Mouse (Mus musculus) gastrocnemius, postnatal 25 days (tissue): Measurements from ENCODE around the gene Tmem107. TPM values are rescaled to one million over a fixed set of nuclear protein-coding genes. Genes with fewer than 3 reads are reported as not detected.
"Not testable (repeated sequence)": the region's sequence is repeated elsewhere in the genome, so short reads cannot be mapped to it uniquely, and the experiment has no call there.

ENCODE experiments used
- DNase-seq: peaks from one replicate; pipeline ENCODE4 v3.0.0; 2022
- total RNA-seq, 2 experiments: library from RNA; stranded (reverse); gene quantifications; 1 replicate in 1 of 2; 2 replicates in 1 of 2; pipeline ENCODE4 v1.2.3; 2021

The Tmem107 gene
- total RNA-seq, 2 experiments from 2014 or later = 3.9 to 4.1 TPM

DNA sequence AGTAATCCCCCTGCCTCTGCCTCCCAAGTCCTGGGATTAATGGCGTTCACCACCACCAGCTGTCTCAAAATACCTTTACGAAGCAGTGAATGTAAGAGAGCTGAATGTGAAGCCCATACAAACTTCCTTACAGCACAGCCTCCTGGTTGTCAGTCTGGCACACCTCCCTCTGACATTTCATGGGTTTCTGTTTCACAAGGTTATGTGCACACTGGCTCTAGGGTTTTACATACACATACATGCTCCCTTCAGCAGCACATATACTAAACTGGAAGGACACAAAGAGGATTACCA, 4.1 kb downstream of the Tmem107 start:
- no peak for DNase-seq

DNA sequence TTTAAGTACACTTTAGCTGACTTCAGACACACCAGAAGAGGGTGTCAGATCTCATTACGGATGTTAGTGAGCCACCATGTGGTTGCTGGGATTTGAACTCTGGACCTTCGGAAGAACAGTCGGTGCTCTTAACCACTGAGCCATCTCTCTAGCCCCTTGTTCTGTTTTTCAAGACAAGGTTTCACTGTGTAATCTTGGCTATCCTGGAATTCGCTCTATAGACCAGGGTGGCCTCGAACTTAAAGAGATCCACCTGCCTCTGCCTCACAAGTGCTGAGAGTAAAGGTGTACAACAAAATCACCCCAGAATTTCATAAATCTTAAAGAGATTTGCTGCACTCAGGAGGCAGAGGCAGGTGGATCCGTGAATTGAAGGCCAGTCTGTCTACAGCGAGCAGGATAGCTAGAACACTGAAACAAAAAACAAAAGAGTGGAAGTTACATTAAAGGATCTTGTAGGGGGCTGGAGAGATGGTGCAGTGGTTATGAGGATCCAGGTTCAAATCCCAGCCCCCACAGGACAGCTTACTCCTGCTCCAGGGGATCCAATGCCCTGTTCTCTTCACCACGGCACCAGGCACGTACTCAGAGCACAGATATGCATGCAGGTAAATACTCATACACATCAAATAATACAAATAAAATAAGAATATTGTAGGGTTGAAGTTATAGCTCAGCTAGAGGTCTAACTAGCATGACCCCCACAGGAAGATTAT, 5.3 kb downstream of the Tmem107 start:
- DNase-seq = no peak

DNA sequence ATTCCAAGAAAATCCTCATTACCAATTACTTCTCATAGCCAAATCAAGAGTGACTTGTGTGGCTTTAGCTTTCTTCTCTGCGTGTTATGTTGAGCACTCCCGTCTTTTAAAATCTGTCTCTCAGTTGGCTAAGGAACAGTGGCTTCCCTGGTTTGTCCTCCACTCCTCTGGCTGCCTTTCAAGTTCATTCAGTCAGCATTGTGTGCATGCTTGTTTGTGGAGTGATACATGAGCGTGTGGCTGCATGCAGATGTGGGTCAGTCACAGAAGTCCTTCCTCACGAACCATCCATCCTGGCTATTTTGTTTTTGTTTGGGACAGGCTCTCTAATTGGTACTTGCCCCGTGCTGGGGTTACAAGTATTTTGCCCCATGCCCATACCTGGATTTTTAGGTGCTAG, 6.0 kb downstream of the Tmem107 start:
- no peak for DNase-seq

DNA sequence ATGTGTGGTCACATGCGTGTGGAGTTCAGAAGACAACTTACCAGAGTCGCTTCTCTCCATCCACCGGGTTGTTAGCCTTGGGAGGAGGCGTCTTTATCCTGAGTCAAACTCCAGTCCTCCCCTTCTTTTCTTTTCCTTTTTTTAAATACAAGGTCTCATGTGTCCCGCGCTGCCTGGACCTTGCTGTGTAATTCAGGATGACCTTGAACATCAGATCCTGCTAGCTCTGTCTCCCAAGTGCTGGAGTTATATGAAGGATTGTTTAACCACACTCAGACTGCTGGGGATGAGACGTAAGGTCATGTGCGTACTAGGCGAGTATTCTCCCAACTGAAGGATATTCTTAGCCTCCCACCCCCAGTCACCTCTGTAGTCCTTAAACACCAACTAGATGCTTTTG, 6.7 kb downstream of the Tmem107 start:
- no peak for DNase-seq

DNA sequence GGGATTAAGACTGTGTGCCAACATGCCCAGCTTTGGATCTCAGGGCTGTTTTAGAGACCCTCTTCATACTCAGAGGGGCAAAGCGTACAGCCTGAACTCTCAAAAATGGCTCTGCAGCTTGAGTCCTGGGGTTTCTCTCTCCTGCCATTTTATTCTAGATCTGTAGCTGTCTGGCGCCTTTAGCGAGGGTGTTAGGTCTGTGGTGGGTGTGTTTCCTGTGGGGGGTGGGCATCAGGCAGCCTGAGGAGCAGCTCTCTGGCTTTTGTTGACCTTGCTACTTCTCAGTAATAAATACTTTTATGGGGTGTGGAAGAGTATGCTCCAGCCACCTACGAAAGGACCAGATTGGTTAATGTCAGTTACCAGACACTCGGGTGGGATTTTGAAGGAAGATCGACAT, 7.4 kb downstream of the Tmem107 start:
- DNase-seq = no peak

DNA sequence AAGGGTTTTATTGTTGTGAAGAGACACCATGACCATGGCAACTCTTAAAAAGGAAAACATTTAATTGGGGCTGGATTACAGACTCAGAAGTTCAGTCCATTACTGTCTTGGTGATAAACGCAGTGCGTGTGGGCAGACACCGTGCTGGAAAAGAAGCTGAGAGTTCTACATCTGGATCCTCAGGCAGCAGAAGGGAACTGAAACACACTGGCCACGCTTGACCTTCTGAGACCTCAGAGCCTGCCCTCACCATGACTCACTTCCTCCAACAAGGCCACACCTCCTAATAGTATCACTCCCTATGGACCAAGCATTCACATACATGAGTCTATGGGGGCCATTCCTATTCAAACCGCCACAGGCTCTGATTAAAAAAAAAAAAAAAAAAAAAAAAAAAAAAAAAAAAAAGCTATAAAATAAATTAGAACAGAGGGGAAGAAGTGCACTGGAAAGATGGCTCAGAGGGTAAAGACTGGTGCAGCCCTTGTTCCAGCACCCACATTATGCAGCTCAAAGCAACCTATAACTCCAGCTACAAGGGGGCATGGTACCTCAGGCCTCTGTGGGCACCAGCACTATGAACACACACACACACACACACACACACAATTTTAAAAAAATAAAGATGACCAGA, 8.3 kb downstream of the Tmem107 start:
- DNase-seq = no peak

DNA sequence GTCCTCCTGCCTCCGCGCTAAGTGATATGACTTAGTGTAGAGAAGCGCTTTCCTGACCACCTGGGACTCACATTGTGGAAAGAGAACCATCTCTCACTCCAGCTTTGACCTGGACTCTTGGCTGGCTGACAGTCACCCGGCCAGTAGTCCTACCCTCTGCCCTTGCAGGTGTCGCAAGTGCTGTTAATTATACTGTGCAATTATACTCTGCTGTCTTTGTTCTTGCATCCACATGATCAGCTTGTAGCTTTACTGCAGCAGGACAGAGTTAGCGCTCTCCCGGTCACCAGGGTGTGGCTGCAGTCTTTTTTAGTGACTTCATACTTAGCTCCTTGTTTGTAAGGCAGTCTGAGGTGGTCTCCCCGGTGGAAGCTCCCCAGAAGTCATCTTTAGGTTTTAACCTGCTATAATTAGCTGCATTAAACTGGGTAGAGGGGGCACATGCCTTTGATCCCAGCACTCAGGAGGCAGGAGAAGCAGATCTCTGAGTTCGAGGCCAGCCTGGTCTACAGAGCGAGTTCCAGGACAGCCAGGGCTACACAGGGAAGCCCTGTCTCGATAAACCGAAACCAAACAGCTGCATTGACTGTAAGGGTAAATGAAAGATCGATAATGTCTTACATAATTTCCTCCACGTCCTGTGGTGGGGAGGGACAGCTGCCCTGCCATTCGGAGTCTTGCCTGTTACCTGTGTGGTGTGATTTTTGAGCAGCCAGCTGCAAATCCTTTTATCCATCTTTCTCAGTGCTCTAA, 9.7 kb downstream of the Tmem107 start:
- DNase-seq = no peak

DNA sequence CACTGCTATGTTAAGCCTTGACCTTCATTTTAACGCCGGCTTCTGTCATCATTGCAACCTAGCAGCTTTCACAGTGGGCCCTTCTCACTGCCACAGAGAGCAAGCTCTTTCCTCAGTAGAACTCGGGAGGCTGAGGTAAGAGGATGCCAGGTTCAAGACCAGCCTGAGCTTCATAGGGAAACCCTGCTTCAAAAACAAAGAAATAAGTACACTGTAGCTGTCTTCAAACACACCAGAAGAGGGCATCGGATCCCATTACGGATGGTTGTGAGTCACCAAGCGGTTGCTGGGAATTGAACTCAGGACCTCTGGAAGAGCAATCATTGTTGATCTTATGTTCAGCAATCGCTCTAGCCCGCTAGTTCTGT, 10.2 kb downstream of the Tmem107 start:
- DNase-seq = no peak

DNA sequence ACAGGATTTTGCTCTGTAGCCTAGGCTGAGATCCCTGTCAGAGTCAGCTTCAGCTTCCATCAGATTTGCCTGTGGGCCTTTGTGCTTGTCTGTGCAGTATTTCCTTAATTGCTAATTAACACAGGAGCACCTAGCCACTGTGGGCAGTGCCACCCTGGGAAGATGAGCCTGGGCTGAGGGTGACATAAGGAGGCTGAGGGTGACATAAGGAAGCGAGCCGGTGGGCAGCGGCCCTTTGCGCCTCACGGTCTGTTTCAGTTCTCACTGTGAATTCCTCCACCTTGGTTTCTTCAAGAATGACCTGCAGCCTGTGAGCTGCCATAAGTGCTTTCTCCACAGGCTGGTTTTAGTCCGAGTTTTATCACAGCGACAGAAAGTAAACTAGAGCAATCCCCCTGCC, 11.0 kb downstream of the Tmem107 start:
- no peak for DNase-seq

DNA sequence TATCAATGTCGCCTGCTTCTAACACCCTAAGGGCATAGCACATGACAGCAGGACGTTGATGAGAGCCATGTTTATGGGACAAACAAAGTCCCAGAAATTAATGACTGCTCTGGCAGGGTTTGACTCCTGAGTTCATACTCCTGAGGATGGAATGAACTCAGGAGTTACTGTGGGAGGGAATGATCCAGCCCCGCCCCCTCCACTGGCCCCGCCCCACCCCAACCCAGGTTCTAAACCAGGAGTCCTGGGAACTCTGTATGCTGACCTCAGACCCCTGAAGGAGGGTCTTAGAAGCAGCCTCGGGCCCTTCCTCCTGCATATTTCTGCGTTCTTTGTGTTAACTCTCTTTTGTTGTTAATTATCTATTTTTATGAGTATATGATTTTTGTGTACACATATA, 15.0 kb downstream of the Tmem107 start:
- DNase-seq = no peak

DNA sequence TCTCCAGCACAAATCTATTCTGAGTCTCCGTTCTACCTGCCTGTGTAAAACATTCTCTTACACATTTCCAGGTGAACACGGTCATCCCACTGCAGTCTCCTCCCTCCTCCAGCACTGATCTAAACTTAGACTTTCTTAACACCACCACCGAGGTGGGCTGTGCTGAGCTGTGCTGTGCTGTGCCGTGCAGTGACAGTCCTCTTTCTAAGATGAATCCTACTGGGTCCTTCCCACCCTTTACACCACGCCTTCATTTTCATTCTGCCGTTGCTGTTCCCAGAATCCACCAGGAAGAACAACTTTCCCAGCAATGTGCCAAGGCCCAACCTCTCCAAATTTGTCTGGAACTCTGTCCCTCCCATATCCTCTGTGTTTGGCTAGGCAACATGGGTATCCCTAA, 15.8 kb downstream of the Tmem107 start:
- no peak for DNase-seq

DNA sequence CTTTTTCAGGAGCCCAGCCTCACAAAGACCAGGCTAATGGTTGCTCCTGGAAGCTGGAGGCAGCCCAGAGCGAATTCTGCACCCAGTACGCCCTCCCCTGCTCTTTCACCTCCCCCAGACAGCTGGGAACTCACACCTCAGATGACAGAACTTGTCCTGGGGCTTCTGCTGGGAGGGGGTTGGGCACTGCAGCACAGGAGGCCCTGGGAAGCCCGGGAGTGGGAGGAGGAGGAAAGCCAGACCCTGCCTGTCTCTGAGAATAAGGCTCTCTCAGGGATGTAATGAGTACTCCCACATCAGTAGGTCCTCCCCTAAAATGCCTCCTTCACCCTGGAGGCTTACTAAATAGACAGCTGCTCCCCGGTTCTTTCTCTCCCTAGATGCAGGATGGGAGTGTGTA, 16.5 kb downstream of the Tmem107 start:
- DNase-seq = no peak

DNA sequence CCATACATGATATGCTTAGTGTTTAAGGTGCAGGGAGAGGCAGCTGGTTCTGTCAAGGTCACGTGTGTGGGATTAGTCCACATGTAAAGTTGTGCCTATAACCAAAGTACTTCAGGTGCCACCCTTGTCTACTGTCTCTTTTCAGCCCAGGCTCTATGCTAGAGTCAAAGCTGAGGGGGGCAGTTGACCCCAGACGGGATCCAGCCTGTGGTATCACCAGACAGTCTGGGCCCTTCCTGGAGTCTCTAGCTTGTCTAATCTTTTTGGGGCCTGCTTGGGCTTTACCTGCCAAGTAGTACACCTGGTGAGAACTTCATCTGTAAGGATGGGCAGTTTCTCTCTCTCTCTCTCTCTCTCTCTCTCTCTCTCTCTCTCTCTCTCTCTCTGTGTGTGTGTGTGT, 17.0 kb downstream of the Tmem107 start:
- DNase-seq = no peak

DNA sequence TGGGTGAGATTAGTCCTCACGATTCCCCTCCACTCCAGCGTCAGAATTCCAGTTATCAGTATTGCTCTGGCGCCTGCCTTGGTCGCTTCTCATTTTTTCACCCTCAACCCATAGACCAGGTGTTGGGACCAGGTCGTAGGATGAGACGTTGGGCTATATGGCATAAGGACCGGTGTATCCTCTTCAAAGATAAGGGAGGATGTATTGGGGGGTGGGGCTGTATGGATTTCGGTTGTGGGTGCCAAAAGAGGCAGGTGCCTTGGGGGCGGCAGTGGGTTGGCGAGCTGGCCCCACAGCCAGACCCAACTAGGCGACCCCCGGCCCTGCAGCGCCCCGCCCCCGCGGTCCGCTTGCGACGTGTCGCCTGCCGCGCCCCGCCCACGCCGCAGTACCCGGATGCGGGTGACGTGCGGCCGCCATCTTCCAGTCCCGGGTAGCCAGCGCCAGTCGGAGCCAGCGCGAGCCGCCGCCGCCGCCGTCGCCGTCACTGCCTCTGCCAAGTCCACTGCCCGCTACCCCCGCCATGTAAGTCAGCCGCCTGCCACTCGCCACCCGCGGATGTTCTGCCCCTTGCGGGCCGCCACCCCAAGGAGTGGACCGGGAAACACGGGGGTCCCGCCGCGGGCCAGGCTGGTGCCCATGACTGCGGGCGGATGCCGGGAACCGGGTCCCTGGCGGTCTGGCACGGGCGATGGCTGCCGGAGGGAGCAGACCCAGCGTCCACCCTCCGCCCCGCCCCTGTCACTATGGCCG, 17.7 kb downstream of the Tmem107 start, which contains the start of gene Vamp2:
Gene Vamp2, plus strand, starts transcription at position 388 of the 753 bp plus-strand sequence.
- DNase-seq = peak; percentile 89

DNA sequence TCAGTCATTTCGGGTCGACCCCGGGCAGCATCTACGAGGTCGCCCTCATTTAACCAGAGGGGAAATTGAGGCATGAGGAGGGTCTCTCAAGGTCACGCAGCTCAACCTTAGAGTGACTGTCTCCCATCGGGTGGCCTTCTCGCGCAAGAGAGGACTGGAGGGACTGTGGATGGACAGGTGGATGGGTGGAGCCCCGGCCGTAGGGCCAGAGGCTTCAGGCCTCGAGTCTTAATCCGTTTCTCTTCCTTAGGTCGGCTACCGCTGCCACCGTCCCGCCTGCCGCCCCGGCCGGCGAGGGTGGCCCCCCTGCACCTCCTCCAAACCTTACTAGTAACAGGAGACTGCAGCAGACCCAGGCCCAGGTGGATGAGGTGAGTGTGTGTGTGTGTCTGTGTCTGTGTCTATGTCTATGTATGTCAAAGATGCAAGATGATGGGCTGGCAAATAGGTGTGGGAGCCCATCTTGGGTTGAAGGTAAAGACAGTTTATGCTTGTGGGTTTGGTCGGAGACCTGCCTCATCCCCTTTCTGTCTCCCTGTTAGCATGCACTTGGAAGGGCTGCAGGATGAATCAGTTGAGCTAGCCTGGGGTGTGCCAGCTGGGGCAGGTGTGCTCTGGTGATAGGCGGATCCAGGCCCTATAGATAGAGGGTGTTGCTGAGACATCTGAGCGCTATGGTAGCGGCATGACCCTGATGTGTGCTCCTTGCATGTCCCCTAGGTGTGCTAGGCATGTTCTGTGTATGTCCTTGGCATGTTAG, 18.4 kb downstream of the Tmem107 start:
- no peak for DNase-seq

DNA sequence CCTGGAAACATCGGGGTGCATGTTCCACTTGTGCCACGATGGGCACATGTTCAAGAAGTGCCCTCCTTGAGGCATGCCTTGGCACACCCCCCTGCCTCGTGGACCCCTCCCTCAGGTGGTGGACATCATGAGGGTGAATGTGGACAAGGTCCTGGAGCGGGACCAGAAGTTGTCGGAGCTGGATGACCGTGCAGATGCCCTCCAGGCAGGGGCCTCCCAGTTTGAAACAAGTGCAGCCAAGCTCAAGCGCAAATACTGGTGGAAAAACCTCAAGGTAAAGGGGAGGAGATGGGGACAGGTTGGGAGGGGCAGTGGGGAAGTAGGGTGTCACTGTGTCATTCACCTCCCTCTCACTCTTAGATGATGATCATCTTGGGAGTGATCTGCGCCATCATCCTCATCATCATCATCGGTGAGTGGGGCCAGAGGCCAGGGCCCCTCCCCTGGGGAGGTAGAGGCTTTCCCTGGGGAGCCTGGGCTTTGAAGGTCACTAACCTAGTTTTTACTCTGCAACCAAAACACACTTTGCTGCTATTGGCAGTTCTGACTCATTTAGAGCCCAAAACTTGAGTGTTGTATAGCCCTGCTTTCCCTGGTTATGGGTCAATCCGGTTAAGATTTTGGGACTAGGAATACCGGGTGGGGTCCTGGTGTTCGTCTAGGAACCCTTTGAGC, 19.1 kb downstream of the Tmem107 start:
- no peak for DNase-seq

DNA sequence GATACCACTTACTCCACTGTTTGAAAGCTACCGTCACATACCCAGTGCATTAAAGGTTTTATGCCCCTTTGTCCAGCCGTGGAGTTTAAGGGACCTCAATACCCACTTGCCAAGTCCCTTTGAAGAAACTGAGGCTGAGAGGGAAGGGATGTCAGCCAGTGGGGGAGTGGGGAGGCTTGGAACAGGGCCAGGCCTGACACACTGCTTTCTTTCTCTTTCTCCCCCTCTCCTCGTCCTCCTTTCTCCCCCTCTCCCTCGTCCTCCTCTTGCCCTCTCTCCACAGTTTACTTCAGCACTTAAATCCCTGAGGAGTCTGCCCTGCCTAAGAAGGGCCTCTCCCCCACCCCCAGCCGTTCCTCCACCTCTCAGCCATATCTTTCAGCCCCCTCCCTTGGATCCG, 19.8 kb downstream of the Tmem107 start:
- no peak for DNase-seq

DNA sequence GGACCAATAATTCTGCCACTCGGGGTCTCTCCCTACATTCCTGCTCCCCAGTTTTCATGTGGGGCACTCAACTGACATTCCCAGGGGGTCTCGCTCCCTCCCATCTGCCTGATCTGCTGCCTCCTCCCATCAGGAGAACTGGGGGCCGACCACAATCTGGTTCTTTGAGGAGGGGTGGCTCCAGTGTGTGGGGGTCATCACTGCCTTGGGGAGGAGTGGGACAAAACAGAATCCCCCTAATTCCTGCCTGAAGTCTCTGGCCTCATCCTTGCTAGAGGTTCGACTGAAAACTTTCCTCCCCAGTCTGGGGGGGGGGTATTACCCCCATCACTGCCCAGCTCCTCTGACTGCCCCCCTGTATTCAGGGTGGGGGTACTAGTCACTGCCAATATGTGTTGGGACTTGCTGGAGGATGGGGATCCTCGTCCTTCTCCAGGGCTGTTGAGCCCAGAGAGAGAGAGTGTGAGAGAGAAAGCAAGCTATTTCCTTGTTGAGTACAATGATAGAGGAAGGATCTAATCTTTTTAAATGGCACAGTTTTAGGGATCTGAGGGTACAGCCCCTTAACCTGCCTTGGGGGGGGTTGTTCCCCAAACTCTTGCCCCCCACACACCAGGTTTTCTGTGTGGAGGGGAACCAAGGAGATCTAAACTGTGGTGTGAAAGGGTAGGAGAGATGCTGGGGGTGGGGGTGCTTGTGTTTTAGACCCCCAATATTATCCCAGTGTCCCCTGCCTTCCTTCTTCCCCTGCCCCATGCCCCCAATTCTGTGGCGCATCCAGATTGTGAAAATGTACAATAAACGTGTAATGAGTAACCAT, 21.2 kb downstream of the Tmem107 start:
- no peak for DNase-seq

DNA sequence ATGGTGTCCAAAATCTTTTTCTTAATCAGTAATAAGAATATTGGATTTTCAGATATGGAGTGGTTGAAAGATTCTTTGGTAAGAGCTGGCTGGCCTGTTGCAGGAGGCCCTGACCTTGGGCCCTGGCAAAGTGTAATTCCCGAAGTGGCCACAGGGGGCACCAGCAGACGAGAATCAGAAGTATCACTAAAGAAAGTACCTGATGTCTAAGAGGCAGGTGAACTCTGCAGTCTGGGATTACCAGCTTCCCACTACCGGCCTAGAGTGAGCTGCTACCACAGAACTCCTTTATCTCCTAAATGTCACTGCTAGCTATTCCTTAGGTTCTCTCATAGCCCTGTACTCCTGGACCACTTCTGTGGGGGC, 21.8 kb downstream of the Tmem107 start:
- DNase-seq = peak; percentile 71

DNA sequence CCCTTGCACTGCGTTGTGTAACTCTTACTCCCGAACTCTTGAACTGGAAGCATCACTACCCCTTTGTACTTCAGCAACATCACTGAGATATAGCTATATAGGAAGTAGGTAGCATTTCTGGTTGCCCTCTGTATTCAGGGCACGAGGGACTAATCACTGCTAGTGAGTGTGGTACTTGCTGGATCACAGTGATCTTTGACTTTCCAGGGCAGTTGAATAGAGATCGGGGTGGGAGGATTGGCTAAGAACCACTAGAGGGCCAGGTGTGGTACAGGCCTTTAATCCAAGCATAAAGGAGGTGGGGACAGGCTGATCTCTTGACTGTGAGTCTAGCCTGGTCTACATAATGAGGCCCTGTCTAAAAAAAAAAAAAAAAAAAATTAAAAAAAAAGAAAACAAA, 22.3 kb downstream of the Tmem107 start:
- DNase-seq = no peak

DNA sequence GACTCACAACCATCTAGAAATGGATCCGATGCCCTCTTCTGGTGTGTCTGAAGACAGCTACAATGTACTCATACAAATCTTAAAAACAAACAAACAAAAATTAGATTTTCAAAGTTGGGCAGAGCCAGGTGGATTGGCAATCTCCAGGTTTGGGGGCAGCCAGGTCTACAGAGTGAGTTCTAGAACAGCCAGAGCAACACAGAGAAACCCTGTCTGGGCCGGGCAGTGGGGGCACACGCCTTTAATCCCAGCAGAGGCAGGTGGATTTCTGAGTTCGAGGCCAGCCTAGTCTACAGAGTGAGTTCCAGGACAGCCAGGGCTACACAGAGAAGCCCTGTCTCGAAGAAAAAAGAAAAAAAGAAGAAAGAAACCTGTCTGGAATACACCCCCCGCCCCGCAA, 23.2 kb downstream of the Tmem107 start:
- not testable (repeated sequence) for DNase-seq
